ENCODE assay signal across 8 mouse cellular contexts in genomic region chr12:111769306-111769705, GRCm38 (mm10). TPM values are rescaled to one million over a fixed set of nuclear protein-coding genes. Genes with fewer than 3 reads are reported as not detected.
DNase-seq lines count a peak whose midpoint lies in the region; ATAC-seq and TF ChIP-seq lines count a peak whose summit lies in the region.

No protein-coding gene starts in this region.

- no peak for ATAC-seq in embryonic facial prominence, embryonic 11.5 days (replicated peaks; ENCODE audit: insufficient number of reproducible peaks, low FRiP score, low TSS enrichment, low read depth)
- peak; percentile 60; the same call in 1 of the 2 replicates for ATAC-seq in limb, embryonic 14.5 days (ENCODE audit: low FRiP score, low read depth)
- ATAC-seq in neural tube, embryonic 14.5 days (ENCODE audit: low read depth) = 0 out of 2 replicates have a peak, but pooled peaks have one; percentile 38
- ATAC-seq in inflammation-experienced regulatory T-cells, adult 6 months = no peak

- H3K4me1 ChIP-seq in embryonic facial prominence, embryonic 11.5 days (ENCODE audit: control insufficient read depth, insufficient read depth, low read length) = no peaks in the 10 kb centered on the region
- peaks cover 29% of the 10 kb centered on the region for H3K4me1 ChIP-seq in embryonic facial prominence, embryonic 10.5 days
- peaks cover 9 to 27% of the 10 kb centered on the region in 2 experiments; a peak in 3 of 4 replicates for H3K4me1 ChIP-seq in ES-E14 (ENCODE audit: control insufficient read depth in 2 of 2, insufficient read depth in 2 of 2, low read length in 2 of 2, poor library complexity in 1 of 2)
- H3K4me1 ChIP-seq in limb, embryonic 14.5 days (ENCODE audit: control insufficient read depth, insufficient read depth, low read length) = peaks cover 11% of the 10 kb centered on the region
- peaks cover 24% of the 10 kb centered on the region for H3K4me1 ChIP-seq in neural tube, embryonic 14.5 days (ENCODE audit: control insufficient read depth, insufficient read depth, low read length)

- TF ChIP-seq POLR2A in limb, embryonic 14.5 days (IDR thresholded peaks at IDR 0.05; ENCODE audit: borderline replicate concordance, extremely low read depth, insufficient read depth, insufficient read length) = no peak

- in situ Hi-C loops in ES-E14 (cut with MboI; ENCODE audit: low sequenced_read_pairs in 2 of 2, unreplicated experiment in 2 of 2) = no loop called here

- H3K27me3 ChIP-seq in embryonic facial prominence, embryonic 11.5 days (ENCODE audit: control insufficient read depth, insufficient read depth, low read length) = no peaks in the 10 kb centered on the region
- H3K27me3 ChIP-seq in embryonic facial prominence, embryonic 10.5 days (replicated peaks; ENCODE audit: low read depth, poor library complexity, severe bottlenecking) = no peaks in the 10 kb centered on the region
- H3K27me3 ChIP-seq in limb, embryonic 14.5 days (ENCODE audit: control insufficient read depth, insufficient read depth, low read length) = no peaks in the 10 kb centered on the region
- H3K27me3 ChIP-seq in neural tube, embryonic 14.5 days (ENCODE audit: control insufficient read depth, insufficient read depth, low read length) = no peaks in the 10 kb centered on the region

- no peak overlapping the region for H3K4me2 ChIP-seq in embryonic facial prominence, embryonic 11.5 days (ENCODE audit: low read depth, low read length)
- H3K4me2 ChIP-seq in limb, embryonic 14.5 days (replicated peaks; ENCODE audit: low read depth, low read length, severe bottlenecking) = no peak overlapping the region
- no peak overlapping the region for H3K4me2 ChIP-seq in neural tube, embryonic 14.5 days (ENCODE audit: low read depth, low read length)

- H3K9ac ChIP-seq in embryonic facial prominence, embryonic 11.5 days (replicated peaks; ENCODE audit: low read length) = no peak overlapping the region
- H3K9ac ChIP-seq in ES-E14 (ENCODE audit: insufficient read depth, low read depth, low read length, poor library complexity, severe bottlenecking) = no peak overlapping the region
- no peak overlapping the region for H3K9ac ChIP-seq in limb, embryonic 14.5 days (ENCODE audit: low read depth, low read length, severe bottlenecking)
- H3K9ac ChIP-seq in neural tube, embryonic 14.5 days (replicated peaks; ENCODE audit: low read depth, low read length) = no peak overlapping the region

- H3K9me3 ChIP-seq in embryonic facial prominence, embryonic 11.5 days (replicated peaks; ENCODE audit: control insufficient read depth, low read length) = no peaks in the 10 kb centered on the region
- H3K9me3 ChIP-seq in embryonic facial prominence, embryonic 10.5 days = no peaks in the 10 kb centered on the region
- no peaks in the 10 kb centered on the region for H3K9me3 ChIP-seq in ES-E14 (ENCODE audit: control insufficient read depth, insufficient read depth, low read depth, low read length)
- no peaks in the 10 kb centered on the region for H3K9me3 ChIP-seq in limb, embryonic 14.5 days (ENCODE audit: control insufficient read depth, low read length)
- no peaks in the 10 kb centered on the region for H3K9me3 ChIP-seq in neural tube, embryonic 14.5 days (ENCODE audit: control insufficient read depth, low read length)

- WGBS in embryonic facial prominence, embryonic 11.5 days = 45% methylated on average over 10 of the region's 10 CpGs
- WGBS in embryonic facial prominence, embryonic 10.5 days = 49% methylated on average over 10 of the region's 10 CpGs
- 31% methylated on average over 10 of the region's 10 CpGs for WGBS in limb, embryonic 14.5 days
- WGBS in neural tube, embryonic 14.5 days = 24% methylated on average over 10 of the region's 10 CpGs

- H3K27ac ChIP-seq in embryonic facial prominence, embryonic 11.5 days (replicated peaks; ENCODE audit: low read depth, low read length) = no peak overlapping the region
- H3K27ac ChIP-seq in embryonic facial prominence, embryonic 10.5 days (replicated peaks) = no peak overlapping the region
- no peak overlapping the region for H3K27ac ChIP-seq in ES-E14 (ENCODE audit: insufficient read depth, low read depth, low read length, poor library complexity, severe bottlenecking)
- peak overlapping the region; percentile 43; the same call in 1 of the 2 replicates for H3K27ac ChIP-seq in limb, embryonic 14.5 days (replicated peaks; ENCODE audit: low read depth, low read length)
- peak overlapping the region; percentile 8 for H3K27ac ChIP-seq in neural tube, embryonic 14.5 days (ENCODE audit: low read depth, low read length)

- H3K4me3 ChIP-seq in embryonic facial prominence, embryonic 11.5 days (ENCODE audit: low read depth, low read length) = no peak overlapping the region
- no peak overlapping the region for H3K4me3 ChIP-seq in embryonic facial prominence, embryonic 10.5 days
- H3K4me3 ChIP-seq in ES-E14 (ENCODE audit: insufficient read depth in 1 of 2, low read depth in 1 of 2, low read length in 2 of 2, poor library complexity in 1 of 2, severe bottlenecking in 1 of 2) = no peak overlapping the region
- H3K4me3 ChIP-seq in limb, embryonic 14.5 days (replicated peaks; ENCODE audit: low read length) = no peak overlapping the region
- no peak overlapping the region for H3K4me3 ChIP-seq in neural tube, embryonic 14.5 days (ENCODE audit: low read depth, low read length)

- intact Hi-C loops in heart, postnatal 10 days (cut with DNase I) = no loop called here

- H3K36me3 ChIP-seq in embryonic facial prominence, embryonic 11.5 days (replicated peaks; ENCODE audit: control insufficient read depth, insufficient read depth, low read depth, low read length) = peaks cover 4% of the 10 kb centered on the region
- H3K36me3 ChIP-seq in embryonic facial prominence, embryonic 10.5 days (replicated peaks) = peaks cover 52% of the 10 kb centered on the region
- H3K36me3 ChIP-seq in ES-E14 (ENCODE audit: control insufficient read depth, insufficient read depth, low read length, poor library complexity, severe bottlenecking) = peaks cover 10% of the 10 kb centered on the region
- H3K36me3 ChIP-seq in limb, embryonic 14.5 days (ENCODE audit: control insufficient read depth, insufficient read depth, low read length) = peaks cover 30% of the 10 kb centered on the region
- H3K36me3 ChIP-seq in neural tube, embryonic 14.5 days (ENCODE audit: control insufficient read depth, insufficient read depth, low read length) = peaks cover 17% of the 10 kb centered on the region

- DNase-seq in embryonic facial prominence, embryonic 11.5 days (ENCODE audit: low spot score) = peak; percentile 6
- no peak for DNase-seq in embryonic facial prominence, embryonic 10.5 days (ENCODE audit: low spot score)
- peak; percentile 69 for DNase-seq in ES-E14 (ENCODE audit: low read depth, low spot score)
- DNase-seq in cerebellum, postnatal 4 days (ENCODE audit: low spot score in 2 of 2) = peak; percentile 43 to 57
- DNase-seq in heart, postnatal 10 days = peak; percentile 67 to 78
- DNase-seq in limb, embryonic 14.5 days (ENCODE audit: low spot score) = peak; percentile 82

RNA-seq across cellular contexts. Expression of gene Klc1, which starts 10.7 kb away (rescaled TPM):
- 132 and 143 TPM in 2 replicates for polyA plus RNA-seq in embryonic facial prominence, embryonic 11.5 days (2014; fragmentation: Nextera tagmentation; extraction: Ambion mirVana)
- 130 and 131 TPM in 2 replicates for polyA plus RNA-seq in embryonic facial prominence, embryonic 10.5 days (2016; fragmentation: Nextera tagmentation; extraction: Ambion mirVana)
- total RNA-seq in ES-E14 (2012; rRNA removed) = 47.2 and 47.9 TPM in 2 replicates
- 100 to 1,000 TPM; 151 to 166 TPM for total RNA-seq in heart, postnatal 10 days (2021)
- polyA plus RNA-seq in limb, embryonic 14.5 days (2012; rRNA removed) = 121 and 137 TPM in 2 replicates
- polyA plus RNA-seq in limb, embryonic 14.5 days (2014; fragmentation: Nextera tagmentation; extraction: Ambion mirVana) = 104 and 110 TPM in 2 replicates
- polyA plus RNA-seq in neural tube, embryonic 14.5 days (2014; fragmentation: Nextera tagmentation; extraction: Ambion mirVana) = 598 and 669 TPM in 2 replicates
- 10 to 100 TPM; 17.9 to 19.7 (median 18.3) TPM for polyA plus RNA-seq in inflammation-experienced regulatory T-cells, adult 6 months (2017; shearing (Covaris generic))

RNA-seq across cellular contexts. Expression of gene Xrcc3, which starts 44.4 kb away (rescaled TPM):
- 12.7 and 15.9 TPM in 2 replicates for polyA plus RNA-seq in embryonic facial prominence, embryonic 11.5 days (2014; fragmentation: Nextera tagmentation; extraction: Ambion mirVana)
- 21.7 and 22.2 TPM in 2 replicates for polyA plus RNA-seq in embryonic facial prominence, embryonic 10.5 days (2016; fragmentation: Nextera tagmentation; extraction: Ambion mirVana)
- total RNA-seq in ES-E14 (2012; rRNA removed) = 19.8 and 21.8 TPM in 2 replicates
- 1 to 10 TPM; 3.5 to 4.0 TPM for total RNA-seq in heart, postnatal 10 days (2021)
- polyA plus RNA-seq in limb, embryonic 14.5 days (2012; rRNA removed) = 26.3 and 32.9 TPM in 2 replicates
- polyA plus RNA-seq in limb, embryonic 14.5 days (2014; fragmentation: Nextera tagmentation; extraction: Ambion mirVana) = 10.1 and 12.4 TPM in 2 replicates
- 2.9 and 3.4 TPM in 2 replicates for polyA plus RNA-seq in neural tube, embryonic 14.5 days (2014; fragmentation: Nextera tagmentation; extraction: Ambion mirVana)
- polyA plus RNA-seq in inflammation-experienced regulatory T-cells, adult 6 months (2017; shearing (Covaris generic)) = 1 to 10 TPM; 2.8 to 5.2 (median 4.1) TPM

RNA-seq across cellular contexts. Expression of gene Zfyve21, which starts 44.7 kb away (rescaled TPM):
- polyA plus RNA-seq in embryonic facial prominence, embryonic 11.5 days (2014; fragmentation: Nextera tagmentation; extraction: Ambion mirVana) = 70.7 and 73.1 TPM in 2 replicates
- polyA plus RNA-seq in embryonic facial prominence, embryonic 10.5 days (2016; fragmentation: Nextera tagmentation; extraction: Ambion mirVana) = 75.0 TPM in 2 replicates
- total RNA-seq in ES-E14 (2012; rRNA removed) = 27.0 and 33.5 TPM in 2 replicates
- 10 to 100 TPM; 44.5 to 53.2 TPM for total RNA-seq in heart, postnatal 10 days (2021)
- 102 and 114 TPM in 2 replicates for polyA plus RNA-seq in limb, embryonic 14.5 days (2012; rRNA removed)
- 110 and 119 TPM in 2 replicates for polyA plus RNA-seq in limb, embryonic 14.5 days (2014; fragmentation: Nextera tagmentation; extraction: Ambion mirVana)
- polyA plus RNA-seq in neural tube, embryonic 14.5 days (2014; fragmentation: Nextera tagmentation; extraction: Ambion mirVana) = 30.5 and 39.6 TPM in 2 replicates
- polyA plus RNA-seq in inflammation-experienced regulatory T-cells, adult 6 months (2017; shearing (Covaris generic)) = 1 to 10 TPM; 3.5 to 6.8 (median 4.5) TPM

RNA-seq across cellular contexts. Expression of gene Apopt1, which starts 56.2 kb away (rescaled TPM):
- 55.2 and 57.7 TPM in 2 replicates for polyA plus RNA-seq in embryonic facial prominence, embryonic 11.5 days (2014; fragmentation: Nextera tagmentation; extraction: Ambion mirVana)
- polyA plus RNA-seq in embryonic facial prominence, embryonic 10.5 days (2016; fragmentation: Nextera tagmentation; extraction: Ambion mirVana) = 56.2 and 56.4 TPM in 2 replicates
- total RNA-seq in ES-E14 (2012; rRNA removed) = 14.4 and 15.2 TPM in 2 replicates
- total RNA-seq in heart, postnatal 10 days (2021) = 10 to 100 TPM; 39.6 to 41.5 TPM
- polyA plus RNA-seq in limb, embryonic 14.5 days (2012; rRNA removed) = 32.7 and 39.7 TPM in 2 replicates
- 50.7 and 52.3 TPM in 2 replicates for polyA plus RNA-seq in limb, embryonic 14.5 days (2014; fragmentation: Nextera tagmentation; extraction: Ambion mirVana)
- 65.7 and 69.6 TPM in 2 replicates for polyA plus RNA-seq in neural tube, embryonic 14.5 days (2014; fragmentation: Nextera tagmentation; extraction: Ambion mirVana)
- polyA plus RNA-seq in inflammation-experienced regulatory T-cells, adult 6 months (2017; shearing (Covaris generic)) = 10 to 100 TPM; 55.8 to 85.0 (median 74.3) TPM

RNA-seq across cellular contexts. Expression of gene Bag5, which starts 56.2 kb away (rescaled TPM):
- polyA plus RNA-seq in embryonic facial prominence, embryonic 11.5 days (2014; fragmentation: Nextera tagmentation; extraction: Ambion mirVana) = 56.8 and 59.8 TPM in 2 replicates
- 50.2 and 58.0 TPM in 2 replicates for polyA plus RNA-seq in embryonic facial prominence, embryonic 10.5 days (2016; fragmentation: Nextera tagmentation; extraction: Ambion mirVana)
- 9.7 and 14.8 TPM in 2 replicates for total RNA-seq in ES-E14 (2012; rRNA removed)
- total RNA-seq in heart, postnatal 10 days (2021) = 10 to 100 TPM; 29.1 to 32.7 TPM
- polyA plus RNA-seq in limb, embryonic 14.5 days (2012; rRNA removed) = 26.5 and 37.2 TPM in 2 replicates
- polyA plus RNA-seq in limb, embryonic 14.5 days (2014; fragmentation: Nextera tagmentation; extraction: Ambion mirVana) = 61.2 and 63.7 TPM in 2 replicates
- 68.1 and 71.8 TPM in 2 replicates for polyA plus RNA-seq in neural tube, embryonic 14.5 days (2014; fragmentation: Nextera tagmentation; extraction: Ambion mirVana)
- polyA plus RNA-seq in inflammation-experienced regulatory T-cells, adult 6 months (2017; shearing (Covaris generic)) = 10 to 100 TPM; 22.0 to 40.1 (median 36.7) TPM

Comparison
In these comparisons a context has a peak if more than half of its experiments do, and no peak if none do; other contexts are left out.
1. ATAC-seq: peak in limb, embryonic 14.5 days (single experiment) and neural tube, embryonic 14.5 days (single experiment); none in embryonic facial prominence, embryonic 11.5 days (single experiment) and inflammation-experienced regulatory T-cells, adult 6 months (single experiment).
2. H3K27ac ChIP-seq: peak in limb, embryonic 14.5 days (single experiment) and neural tube, embryonic 14.5 days (single experiment); none in embryonic facial prominence, embryonic 11.5 days (single experiment), embryonic facial prominence, embryonic 10.5 days (single experiment) and ES-E14 (single experiment).